Mouse (Mus musculus) hindbrain, embryonic 10.5 days (tissue): ENCODE measurements at regions not wholly inside any gene's neighbourhood (a gene's known extent, or its start where the extent isn't known, plus 50 kb on each side); places are given as distances from the start of the nearest gene placed in this dataset.

ENCODE experiments used
- DNase-seq: peaks from one replicate; pipeline ENCODE4 v3.0.0-alpha.2; 2017; ENCODE audit warnings: low spot score
- H3K27ac ChIP-seq: fragments of 300-500 bp; sonication (generic); 2 replicates; pipeline ENCODE4 v1.5.1; 2016; ENCODE audit warnings: mild to moderate bottlenecking, moderate library complexity
- H3K27me3 ChIP-seq: fragments of 300-500 bp; sonication (generic); 2 replicates; pipeline ENCODE4 v1.6.1; 2016; ENCODE audit warnings: mild to moderate bottlenecking; ENCODE audit not compliant: poor library complexity, insufficient read depth, severe bottlenecking
- H3K36me3 ChIP-seq: fragments of 300-500 bp; sonication (generic); 2 replicates; pipeline ENCODE4 v1.6.1; 2016; ENCODE audit warnings: mild to moderate bottlenecking, moderate library complexity
- H3K4me1 ChIP-seq: fragments of 300-500 bp; sonication (generic); replicated peaks from 2 replicates; pipeline ENCODE4 v1.6.1; 2016; ENCODE audit warnings: mild to moderate bottlenecking
- H3K4me3 ChIP-seq: fragments of 300-500 bp; sonication (generic); 2 replicates; pipeline ENCODE4 v1.5.1; 2016; ENCODE audit warnings: mild to moderate bottlenecking, moderate library complexity
- H3K9me3 ChIP-seq: fragments of 300-500 bp; sonication (generic); 2 replicates; pipeline ENCODE4 v1.6.1; 2016; ENCODE audit warnings: mild to moderate bottlenecking, moderate library complexity
- WGBS: fragments of 180-500 bp; shearing (Covaris S2); methylation state at CpG from one replicate; pipeline ENCODE4 v1.1.7; 2016; 5-methylcytosine and 5-hydroxymethylcytosine counted together

- DNase-seq = no peak
- Histone ChIP-seq H3K36me3 (no peaks in the 10 kb centered on the region), H3K27ac (no peak overlapping the region), H3K9me3 (no peaks in the 10 kb centered on the region), H3K4me1 (no peaks in the 10 kb centered on the region), H3K27me3 (peaks cover 52% of the 10 kb centered on the region), H3K4me3 (no peak overlapping the region)
- 69% methylated on average over 9 of the region's 9 CpGs for WGBS
These were observed 59.7 kb downstream of the H2al1j start for GRCm38 (mm10) chrX:11387200-11387940.

- peaks cover 50% of the 10 kb centered on the region for H3K27me3 ChIP-seq
- DNase-seq = no peak
- H3K4me1 ChIP-seq = no peaks in the 10 kb centered on the region
- no peak overlapping the region for H3K27ac ChIP-seq
- H3K4me3 ChIP-seq = no peak overlapping the region
- WGBS = 79% methylated on average over 9 of the region's 9 CpGs
- no peaks in the 10 kb centered on the region for H3K36me3 ChIP-seq
- no peaks in the 10 kb centered on the region for H3K9me3 ChIP-seq
These were observed 61.2 kb downstream of the H2al1j start for GRCm38 (mm10) chrX:11388860-11389259.

- WGBS = 85% methylated on average over 3 of the region's 3 CpGs
- no peak for DNase-seq
These were observed 72.8 kb downstream of the H2al1j start for GRCm38 (mm10) chrX:11400406-11400805.

GRCm38 (mm10) chrX:11404369-11404768 lies 76.7 kb downstream of the H2al1j start:
- Histone ChIP-seq H3K9me3 (no peaks in the 10 kb centered on the region), H3K27me3 (peaks cover 50% of the 10 kb centered on the region), H3K4me1 (no peaks in the 10 kb centered on the region; the same call in 1 of the 2 replicates), H3K36me3 (no peaks in the 10 kb centered on the region), H3K4me3 (no peak overlapping the region), H3K27ac (no peak overlapping the region)
- DNase-seq = peak; percentile 11
- WGBS = 53% methylated on average over 4 of the region's 4 CpGs

More at GRCm38 (mm10) chrX:11400406-11400805, 72.8 kb downstream of the H2al1j start:
- no peaks in the 10 kb centered on the region; the same call in 1 of the 2 replicates for H3K4me1 ChIP-seq
- no peaks in the 10 kb centered on the region for H3K9me3 ChIP-seq
- no peak overlapping the region for H3K4me3 ChIP-seq
- H3K36me3 ChIP-seq = no peaks in the 10 kb centered on the region
- H3K27me3 ChIP-seq = peaks cover 37% of the 10 kb centered on the region
- H3K27ac ChIP-seq = no peak overlapping the region

GRCm38 (mm10) chrX:11412316-11412826 lies 84.7 kb downstream of the H2al1j start:
- peaks cover 72% of the 10 kb centered on the region for H3K27me3 ChIP-seq
- H3K27ac ChIP-seq = no peak overlapping the region
- 79% methylated on average over 5 of the region's 5 CpGs for WGBS
- H3K4me3 ChIP-seq = no peak overlapping the region
- H3K4me1 ChIP-seq = peaks cover 11% of the 10 kb centered on the region
- no peaks in the 10 kb centered on the region for H3K9me3 ChIP-seq
- DNase-seq = no peak
- no peaks in the 10 kb centered on the region for H3K36me3 ChIP-seq

GRCm38 (mm10) chrX:11415662-11416061 lies 88.0 kb downstream of the H2al1j start:
- Histone ChIP-seq H3K27me3 (peaks cover 67% of the 10 kb centered on the region), H3K4me1 (peaks cover 21% of the 10 kb centered on the region), H3K27ac (peak overlapping the region; percentile 24; the same call in 1 of the 2 replicates), H3K36me3 (no peaks in the 10 kb centered on the region), H3K4me3 (no peak overlapping the region), H3K9me3 (no peaks in the 10 kb centered on the region)
- peak; percentile 23 for DNase-seq
- 26% methylated on average over 4 of the region's 4 CpGs for whole genome bisulfite sequencing

- no peaks in the 10 kb centered on the region for H3K36me3 ChIP-seq
- peaks cover 21% of the 10 kb centered on the region for H3K4me1 ChIP-seq
- H3K27me3 ChIP-seq = peaks cover 65% of the 10 kb centered on the region
- H3K4me3 ChIP-seq = no peak overlapping the region
- H3K9me3 ChIP-seq = no peaks in the 10 kb centered on the region
- H3K27ac ChIP-seq = no peak overlapping the region
- DNase-seq = no peak
- WGBS = 92% methylated on average over 3 of the region's 3 CpGs
These were observed 88.9 kb downstream of the H2al1j start for GRCm38 (mm10) chrX:11416510-11416909.

- H3K36me3 ChIP-seq = no peaks in the 10 kb centered on the region
- no peaks in the 10 kb centered on the region for H3K9me3 ChIP-seq
- no peak for DNase-seq
- H3K4me3 ChIP-seq = no peak overlapping the region
- no peak overlapping the region for H3K27ac ChIP-seq
- peaks cover 69% of the 10 kb centered on the region for H3K27me3 ChIP-seq
- H3K4me1 ChIP-seq = peaks cover 21% of the 10 kb centered on the region
- 75% methylated on average over 4 of the region's 4 CpGs for WGBS
These were observed 90.2 kb downstream of the H2al1j start for GRCm38 (mm10) chrX:11417861-11418260.

- 90% methylated on average over 10 of the region's 10 CpGs for WGBS
- no peak for DNase-seq
- H3K4me1 ChIP-seq = peaks cover 21% of the 10 kb centered on the region
- no peak overlapping the region for H3K27ac ChIP-seq
- H3K27me3 ChIP-seq = peaks cover 71% of the 10 kb centered on the region
- no peaks in the 10 kb centered on the region for H3K9me3 ChIP-seq
- H3K36me3 ChIP-seq = no peaks in the 10 kb centered on the region
- H3K4me3 ChIP-seq = no peak overlapping the region
These were observed 90.6 kb downstream of the H2al1j start for GRCm38 (mm10) chrX:11418261-11418660.

- H3K4me3 ChIP-seq = no peak overlapping the region
These were observed 91.6 kb downstream of the H2al1j start for GRCm38 (mm10) chrX:11419162-11419631.

GRCm38 (mm10) chrX:11432403-11433004 lies 104.9 kb downstream of the H2al1j start:
- no peak for DNase-seq
- Histone ChIP-seq H3K9me3 (no peaks in the 10 kb centered on the region), H3K4me3 (no peak overlapping the region), H3K4me1 (peaks cover 19% of the 10 kb centered on the region), H3K27ac (peak overlapping the region; percentile 66; the same call in 1 of the 2 replicates), H3K36me3 (no peaks in the 10 kb centered on the region), H3K27me3 (peaks cover 97% of the 10 kb centered on the region)
- 68% methylated on average over 12 of the region's 12 CpGs for WGBS

More at GRCm38 (mm10) chrX:11419162-11419631, 91.6 kb downstream of the H2al1j start:
- peaks cover 21% of the 10 kb centered on the region for H3K4me1 ChIP-seq
- no peak for DNase-seq
- no peak overlapping the region for H3K27ac ChIP-seq
- WGBS = 54% methylated on average over 5 of the region's 5 CpGs
- no peaks in the 10 kb centered on the region for H3K9me3 ChIP-seq
- no peaks in the 10 kb centered on the region for H3K36me3 ChIP-seq
- peaks cover 79% of the 10 kb centered on the region for H3K27me3 ChIP-seq

- WGBS = 43% methylated on average over 6 of the region's 6 CpGs
- DNase-seq = no peak
- peaks cover 19% of the 10 kb centered on the region for H3K4me1 ChIP-seq
- H3K36me3 ChIP-seq = no peaks in the 10 kb centered on the region
- H3K9me3 ChIP-seq = no peaks in the 10 kb centered on the region
- no peak overlapping the region for H3K27ac ChIP-seq
- peaks cover 87% of the 10 kb centered on the region for H3K27me3 ChIP-seq
- no peak overlapping the region for H3K4me3 ChIP-seq
These were observed 107.7 kb downstream of the H2al1j start for GRCm38 (mm10) chrX:11435338-11435737.
